Mouse (Mus musculus): ENCODE measurements around the gene Il7r. TPM values are rescaled to one million over a fixed set of nuclear protein-coding genes. Genes with fewer than 3 reads are reported as not detected.
"Not testable (repeated sequence)": the region's sequence is repeated elsewhere in the genome, so short reads cannot be mapped to it uniquely, and the experiment has no call there.

Gene Il7r
- polyA plus RNA-seq, 1 experiment from 2014 or later = 0.05 TPM

- Histone ChIP-seq H3K27ac (replicated peaks in 1 of 2; ENCODE audit: control insufficient read depth in 1 of 2, insufficient read depth in 1 of 2, low read depth in 2 of 2, low read length in 2 of 2) (no peak overlapping the region), H3K9ac (ENCODE audit: low read length) (no peak overlapping the region), H3K4me3 (ENCODE audit: control insufficient read depth in 1 of 2, insufficient read depth in 1 of 2, low read depth in 1 of 2, low read length in 2 of 2) (no peak overlapping the region), H3K27me3 (ENCODE audit: control insufficient read depth, insufficient read depth, low read length) (no peaks in the 10 kb centered on the region), H3K4me2 (ENCODE audit: low read length) (no peak overlapping the region), H3K36me3 (ENCODE audit: control insufficient read depth, insufficient read depth, low read length) (no peaks in the 10 kb centered on the region), H3K9me3 (ENCODE audit: control insufficient read depth, low read length) (no peaks in the 10 kb centered on the region), H3K4me1 (ENCODE audit: control insufficient read depth in 2 of 2, insufficient read depth in 2 of 2, low read length in 2 of 2) (no peaks in the 10 kb centered on the region)
- WGBS = 69% methylated on average over 3 of the region's 3 CpGs
- no peak for ATAC-seq (ENCODE audit: insufficient number of reproducible peaks, insufficient read depth, low FRiP score, low read depth)
Measured at GRCm38 (mm10) chr15:9564156-9564555, 34.2 kb upstream of the Il7r start.

GRCm38 (mm10) chr15:9557264-9557663, 27.3 kb upstream of the Il7r start:
- not testable (repeated sequence) for H3K36me3 ChIP-seq (ENCODE audit: control insufficient read depth, insufficient read depth, low read length); H3K4me3 ChIP-seq (ENCODE audit: control insufficient read depth in 1 of 2, insufficient read depth in 1 of 2, low read depth in 1 of 2, low read length in 2 of 2); H3K4me2 ChIP-seq (ENCODE audit: low read length); ATAC-seq (ENCODE audit: insufficient number of reproducible peaks, insufficient read depth, low FRiP score, low read depth); H3K4me1 ChIP-seq (ENCODE audit: control insufficient read depth in 2 of 2, insufficient read depth in 2 of 2, low read length in 2 of 2); H3K27me3 ChIP-seq (ENCODE audit: control insufficient read depth, insufficient read depth, low read length); H3K9ac ChIP-seq (ENCODE audit: low read length); H3K9me3 ChIP-seq (ENCODE audit: control insufficient read depth, low read length); H3K27ac ChIP-seq (replicated peaks in 1 of 2; ENCODE audit: control insufficient read depth in 1 of 2, insufficient read depth in 1 of 2, low read depth in 2 of 2, low read length in 2 of 2)
- WGBS = 86% methylated on average over 13 of the region's 15 CpGs

- Histone ChIP-seq H3K36me3 (ENCODE audit: control insufficient read depth, insufficient read depth, low read length) (no peaks in the 10 kb centered on the region), H3K9me3 (ENCODE audit: control insufficient read depth, low read length) (peaks cover 3% of the 10 kb centered on the region; the same call in 1 of the 2 replicates), H3K27me3 (ENCODE audit: control insufficient read depth, insufficient read depth, low read length) (no peaks in the 10 kb centered on the region), H3K27ac (replicated peaks in 1 of 2; ENCODE audit: control insufficient read depth in 1 of 2, insufficient read depth in 1 of 2, low read depth in 2 of 2, low read length in 2 of 2) (no peak overlapping the region), H3K4me1 (ENCODE audit: control insufficient read depth in 2 of 2, insufficient read depth in 2 of 2, low read length in 2 of 2) (no peaks in the 10 kb centered on the region), H3K4me3 (ENCODE audit: control insufficient read depth in 1 of 2, insufficient read depth in 1 of 2, low read depth in 1 of 2, low read length in 2 of 2) (no peak overlapping the region), H3K4me2 (ENCODE audit: low read length) (no peak overlapping the region), H3K9ac (ENCODE audit: low read length) (no peak overlapping the region)
- no peak for ATAC-seq (ENCODE audit: insufficient number of reproducible peaks, insufficient read depth, low FRiP score, low read depth)
- 84% methylated on average over 2 of the region's 2 CpGs for WGBS
Measured at GRCm38 (mm10) chr15:9548951-9549350, 19.0 kb upstream of the Il7r start.

GRCm38 (mm10) chr15:9535200-9535599, 5.2 kb upstream of the Il7r start:
- Histone ChIP-seq H3K27ac (replicated peaks in 1 of 2; ENCODE audit: control insufficient read depth in 1 of 2, insufficient read depth in 1 of 2, low read depth in 2 of 2, low read length in 2 of 2) (no peak overlapping the region), H3K4me3 (ENCODE audit: control insufficient read depth in 1 of 2, insufficient read depth in 1 of 2, low read depth in 1 of 2, low read length in 2 of 2) (no peak overlapping the region), H3K36me3 (ENCODE audit: control insufficient read depth, insufficient read depth, low read length) (no peaks in the 10 kb centered on the region), H3K9ac (ENCODE audit: low read length) (no peak overlapping the region), H3K4me1 (ENCODE audit: control insufficient read depth in 2 of 2, insufficient read depth in 2 of 2, low read length in 2 of 2) (no peaks in the 10 kb centered on the region), H3K9me3 (ENCODE audit: control insufficient read depth, low read length) (no peaks in the 10 kb centered on the region), H3K27me3 (ENCODE audit: control insufficient read depth, insufficient read depth, low read length) (no peaks in the 10 kb centered on the region), H3K4me2 (ENCODE audit: low read length) (no peak overlapping the region)
- 62% methylated on average over 1 of the region's 1 CpGs for WGBS
- ATAC-seq (ENCODE audit: insufficient number of reproducible peaks, insufficient read depth, low FRiP score, low read depth) = no peak

GRCm38 (mm10) chr15:9533356-9533902, 3.5 kb upstream of the Il7r start:
- Histone ChIP-seq H3K4me2 (ENCODE audit: low read length) (no peak overlapping the region), H3K4me1 (ENCODE audit: control insufficient read depth in 2 of 2, insufficient read depth in 2 of 2, low read length in 2 of 2) (no peaks in the 10 kb centered on the region), H3K9me3 (ENCODE audit: control insufficient read depth, low read length) (no peaks in the 10 kb centered on the region), H3K9ac (ENCODE audit: low read length) (no peak overlapping the region), H3K36me3 (ENCODE audit: control insufficient read depth, insufficient read depth, low read length) (no peaks in the 10 kb centered on the region), H3K27ac (replicated peaks in 1 of 2; ENCODE audit: control insufficient read depth in 1 of 2, insufficient read depth in 1 of 2, low read depth in 2 of 2, low read length in 2 of 2) (no peak overlapping the region), H3K27me3 (ENCODE audit: control insufficient read depth, insufficient read depth, low read length) (no peaks in the 10 kb centered on the region), H3K4me3 (ENCODE audit: control insufficient read depth in 1 of 2, insufficient read depth in 1 of 2, low read depth in 1 of 2, low read length in 2 of 2) (no peak overlapping the region)
- no peak for ATAC-seq (ENCODE audit: insufficient number of reproducible peaks, insufficient read depth, low FRiP score, low read depth)
- 58% methylated on average over 3 of the region's 3 CpGs for WGBS

- H3K4me2 ChIP-seq (ENCODE audit: low read length) = no peak overlapping the region
- peaks cover 0 to under 1% of the 10 kb centered on the region in 2 experiments; a peak in 1 of 4 replicates for H3K4me1 ChIP-seq (ENCODE audit: control insufficient read depth in 2 of 2, insufficient read depth in 2 of 2, low read length in 2 of 2)
- H3K9me3 ChIP-seq (ENCODE audit: control insufficient read depth, low read length) = no peaks in the 10 kb centered on the region
- no peak for ATAC-seq (ENCODE audit: insufficient number of reproducible peaks, insufficient read depth, low FRiP score, low read depth)
- no peaks in the 10 kb centered on the region for H3K27me3 ChIP-seq (ENCODE audit: control insufficient read depth, insufficient read depth, low read length)
- no peak overlapping the region for H3K4me3 ChIP-seq (ENCODE audit: control insufficient read depth in 1 of 2, insufficient read depth in 1 of 2, low read depth in 1 of 2, low read length in 2 of 2)
- no peaks in the 10 kb centered on the region for H3K36me3 ChIP-seq (ENCODE audit: control insufficient read depth, insufficient read depth, low read length)
- no peak overlapping the region for H3K27ac ChIP-seq (replicated peaks in 1 of 2; ENCODE audit: control insufficient read depth in 1 of 2, insufficient read depth in 1 of 2, low read depth in 2 of 2, low read length in 2 of 2)
- H3K9ac ChIP-seq (ENCODE audit: low read length) = no peak overlapping the region
- WGBS = 66% methylated on average over 3 of the region's 3 CpGs
Measured at GRCm38 (mm10) chr15:9529646-9530045, 330 bp downstream of the Il7r start.

GRCm38 (mm10) chr15:9528186-9528935, 1.6 kb downstream of the Il7r start:
- Histone ChIP-seq H3K4me3 (ENCODE audit: control insufficient read depth in 1 of 2, insufficient read depth in 1 of 2, low read depth in 1 of 2, low read length in 2 of 2) (no peak overlapping the region), H3K27ac (replicated peaks in 1 of 2; ENCODE audit: control insufficient read depth in 1 of 2, insufficient read depth in 1 of 2, low read depth in 2 of 2, low read length in 2 of 2) (no peak overlapping the region), H3K9ac (ENCODE audit: low read length) (no peak overlapping the region), H3K36me3 (ENCODE audit: control insufficient read depth, insufficient read depth, low read length) (no peaks in the 10 kb centered on the region), H3K27me3 (ENCODE audit: control insufficient read depth, insufficient read depth, low read length) (no peaks in the 10 kb centered on the region), H3K4me1 (ENCODE audit: control insufficient read depth in 2 of 2, insufficient read depth in 2 of 2, low read length in 2 of 2) (peaks cover 2 to 3% of the 10 kb centered on the region in 2 experiments; a peak in 2 of 4 replicates), H3K9me3 (ENCODE audit: control insufficient read depth, low read length) (no peaks in the 10 kb centered on the region), H3K4me2 (ENCODE audit: low read length) (no peak overlapping the region)
- 63% methylated on average over 3 of the region's 3 CpGs for whole genome bisulfite sequencing
- ATAC-seq (ENCODE audit: insufficient number of reproducible peaks, insufficient read depth, low FRiP score, low read depth) = no peak

- Histone ChIP-seq H3K4me1 (ENCODE audit: control insufficient read depth in 2 of 2, insufficient read depth in 2 of 2, low read length in 2 of 2) (peaks cover 2 to 4% of the 10 kb centered on the region in 2 experiments; a peak in 2 of 4 replicates), H3K4me2 (ENCODE audit: low read length) (no peak overlapping the region), H3K9ac (ENCODE audit: low read length) (no peak overlapping the region), H3K27ac (replicated peaks in 1 of 2; ENCODE audit: control insufficient read depth in 1 of 2, insufficient read depth in 1 of 2, low read depth in 2 of 2, low read length in 2 of 2) (no peak overlapping the region), H3K36me3 (ENCODE audit: control insufficient read depth, insufficient read depth, low read length) (no peaks in the 10 kb centered on the region), H3K27me3 (ENCODE audit: control insufficient read depth, insufficient read depth, low read length) (no peaks in the 10 kb centered on the region), H3K4me3 (ENCODE audit: control insufficient read depth in 1 of 2, insufficient read depth in 1 of 2, low read depth in 1 of 2, low read length in 2 of 2) (no peak overlapping the region), H3K9me3 (ENCODE audit: control insufficient read depth, low read length) (no peaks in the 10 kb centered on the region)
- ATAC-seq (ENCODE audit: insufficient number of reproducible peaks, insufficient read depth, low FRiP score, low read depth) = no peak
Measured at GRCm38 (mm10) chr15:9526412-9526811, 3.6 kb downstream of the Il7r start.

Data from heart, embryonic 14.5 days (tissue).